Comparison of ENCODE assay signal across 9 mouse cellular contexts in genomic region chr16:96151551-96151950, GRCm38 (mm10). TPM values are rescaled to one million over a fixed set of nuclear protein-coding genes. Genes with fewer than 3 reads are reported as not detected.
DNase-seq lines count a peak whose midpoint lies in the region; ATAC-seq and TF ChIP-seq lines count a peak whose summit lies in the region.
"Had no signal": no experiment of that assay in that cellular context is flagged by ENCODE, and none has a peak within 500 bp of the region (broad histone marks: within the 10 kb centered on the region; RNA-seq: fewer than 3 reads in every experiment).

No protein-coding gene starts in this region.

- 14% methylated on average over 9 of the region's 9 CpGs for WGBS in heart, embryonic 15.5 days
- 23% methylated on average over 9 of the region's 9 CpGs for WGBS in lung, adult 2 months

- DNase-seq in adrenal gland, postnatal 4 days (ENCODE audit: low spot score in 2 of 2): peak; percentile 56 to 58
- peak; percentile 90 for DNase-seq in kidney, postnatal 10 days
- DNase-seq in lung, adult 2 months: peak; percentile 68
- peak; percentile 40 for DNase-seq in ovary, postnatal 10 days (ENCODE audit: low spot score)
- DNase-seq in thymus, postnatal 0 days (ENCODE audit: low spot score): peak; percentile 70

- TF ChIP-seq POLR2A in lung, adult 2 months (IDR thresholded peaks at IDR 0.05; ENCODE audit: borderline replicate concordance, extremely low read depth, low read depth, low read length): no peak

- H3K27ac ChIP-seq in heart, embryonic 15.5 days: peak overlapping the region; percentile 43

- H3K4me1 ChIP-seq in heart, embryonic 15.5 days (replicated peaks): peaks cover 47% of the 10 kb centered on the region
- H3K4me1 ChIP-seq in lung, adult 2 months (ENCODE audit: control insufficient read depth, insufficient read depth, low read length): no peaks in the 10 kb centered on the region

- no peak overlapping the region for H3K9ac ChIP-seq in heart, embryonic 15.5 days

- peak; percentile 71 for TF ChIP-seq CTCF in lung, adult 2 months (IDR thresholded peaks at IDR 0.05; ENCODE audit: insufficient read depth, low read length)

- H3K9me3 ChIP-seq in heart, embryonic 15.5 days (replicated peaks): no peaks in the 10 kb centered on the region

- no peaks in the 10 kb centered on the region for H3K27me3 ChIP-seq in heart, embryonic 15.5 days

- ATAC-seq in CD4-positive, CD25-positive, alpha-beta regulatory T cell, adult 4 months: peak; percentile 75
- ATAC-seq in erythroid progenitor cell, adult 5-6 weeks (replicated peaks; ENCODE audit: low FRiP score, poor library complexity, severe bottlenecking): peak; percentile 68
- peak; percentile 59 for ATAC-seq in heart, embryonic 15.5 days (replicated peaks; ENCODE audit: insufficient number of reproducible peaks, insufficient read depth, low FRiP score, low read depth)

- H3K36me3 ChIP-seq in heart, embryonic 15.5 days: peaks cover 5% of the 10 kb centered on the region; the same call in 1 of the 2 replicates

- no peak overlapping the region for H3K4me2 ChIP-seq in heart, embryonic 15.5 days

- H3K4me3 ChIP-seq in heart, embryonic 15.5 days: no peak overlapping the region
- H3K4me3 ChIP-seq in lung, adult 2 months (replicated peaks; ENCODE audit: extremely low read depth, low read depth, low read length): no peak overlapping the region
- H3K4me3 ChIP-seq: erythroblast, embryonic 14.5 days had no signal

RNA-seq across cellular contexts. Expression of gene Wrb, which starts 6.3 kb away (rescaled TPM):
- polyA plus RNA-seq in CD4-positive, CD25-positive, alpha-beta regulatory T cell, adult 4 months (2017; shearing (Covaris generic)): 10 to 100 TPM; 19.1 to 21.4 TPM
- 10 to 100 TPM; 31.5 to 31.9 TPM for total RNA-seq in adrenal gland, postnatal 4 days (2021)
- 1.4 TPM in 1 of 2 replicates, not detected in the other for total RNA-seq in erythroid progenitor cell, adult 5-6 weeks (2015; ENCODE audit: low replicate concordance)
- total RNA-seq in erythroid progenitor cell, adult 5-6 weeks (2017; ENCODE audit: low replicate concordance): 2.1 TPM in 1 of 2 replicates, not detected in the other
- polyA plus RNA-seq in heart, embryonic 15.5 days (2015; fragmentation: Nextera tagmentation; extraction: Ambion mirVana): 49.2 and 52.8 TPM in 2 replicates
- 81.5 and 84.8 TPM in 2 replicates for polyA plus RNA-seq in lung, adult 2 months (2012; rRNA removed)
- 26.3 and 26.8 TPM in 2 replicates for polyA plus RNA-seq in thymus, postnatal 0 days (2015; fragmentation: Nextera tagmentation; extraction: Ambion mirVana)

RNA-seq across cellular contexts. Expression of gene Hmgn1, which starts 24.0 kb away (rescaled TPM):
- polyA plus RNA-seq in CD4-positive, CD25-positive, alpha-beta regulatory T cell, adult 4 months (2017; shearing (Covaris generic)): 10 to 100 TPM; 62.4 to 79.5 TPM
- 100 to 1,000 TPM; 270 to 285 TPM for total RNA-seq in adrenal gland, postnatal 4 days (2021)
- total RNA-seq in erythroid progenitor cell, adult 5-6 weeks (2015; ENCODE audit: low replicate concordance): 33.5 and 60.5 TPM in 2 replicates
- total RNA-seq in erythroid progenitor cell, adult 5-6 weeks (2017; ENCODE audit: low replicate concordance): 9.1 and 16.9 TPM in 2 replicates
- polyA plus RNA-seq in heart, embryonic 15.5 days (2015; fragmentation: Nextera tagmentation; extraction: Ambion mirVana): 289 and 315 TPM in 2 replicates
- 27.4 and 38.0 TPM in 2 replicates for polyA plus RNA-seq in lung, adult 2 months (2012; rRNA removed)
- polyA plus RNA-seq in thymus, postnatal 0 days (2015; fragmentation: Nextera tagmentation; extraction: Ambion mirVana): 380 and 399 TPM in 2 replicates

RNA-seq across cellular contexts. Expression of gene Lca5l, which starts 40.5 kb away (rescaled TPM):
- not detected for polyA plus RNA-seq in CD4-positive, CD25-positive, alpha-beta regulatory T cell, adult 4 months (2017; shearing (Covaris generic))
- 1 to 10 TPM; 3.2 to 4.4 TPM for total RNA-seq in adrenal gland, postnatal 4 days (2021)
- total RNA-seq in erythroid progenitor cell, adult 5-6 weeks (2015; ENCODE audit: low replicate concordance): not detected in 2 replicates
- not detected in 2 replicates for total RNA-seq in erythroid progenitor cell, adult 5-6 weeks (2017; ENCODE audit: low replicate concordance)
- 1.2 and 1.5 TPM in 2 replicates for polyA plus RNA-seq in heart, embryonic 15.5 days (2015; fragmentation: Nextera tagmentation; extraction: Ambion mirVana)
- polyA plus RNA-seq in lung, adult 2 months (2012; rRNA removed): 0.91 and 1.0 TPM in 2 replicates
- polyA plus RNA-seq in thymus, postnatal 0 days (2015; fragmentation: Nextera tagmentation; extraction: Ambion mirVana): 0.27 TPM in 2 replicates
- polyA plus RNA-seq: erythroblast, embryonic 14.5 days had no signal

RNA-seq across cellular contexts. Expression of gene Sh3bgr, which starts 48.7 kb away (rescaled TPM):
- polyA plus RNA-seq in CD4-positive, CD25-positive, alpha-beta regulatory T cell, adult 4 months (2017; shearing (Covaris generic)): not detected
- total RNA-seq in adrenal gland, postnatal 4 days (2021): 10 to 100 TPM in 1 of 2 experiments, 1 to 10 TPM in 1; 9.0 to 23.2 TPM
- total RNA-seq in erythroid progenitor cell, adult 5-6 weeks (2015; ENCODE audit: low replicate concordance): not detected in 2 replicates
- total RNA-seq in erythroid progenitor cell, adult 5-6 weeks (2017; ENCODE audit: low replicate concordance): not detected in 2 replicates
- polyA plus RNA-seq in heart, embryonic 15.5 days (2015; fragmentation: Nextera tagmentation; extraction: Ambion mirVana): 413 and 595 TPM in 2 replicates
- polyA plus RNA-seq in lung, adult 2 months (2012; rRNA removed): 8.4 and 18.2 TPM in 2 replicates
- 0.68 and 0.82 TPM in 2 replicates for polyA plus RNA-seq in thymus, postnatal 0 days (2015; fragmentation: Nextera tagmentation; extraction: Ambion mirVana)
- polyA plus RNA-seq: erythroblast, embryonic 14.5 days had no signal

Comparison
In these comparisons a context has a peak if more than half of its experiments do, and no peak if none do; other contexts are left out.
1. DNase-seq: peak in every context shown above with its lines; median percentile 90 in kidney, postnatal 10 days; 70 in thymus, postnatal 0 days; 68 in lung, adult 2 months; 57 in adrenal gland, postnatal 4 days; 40 in ovary, postnatal 10 days.